Mouse (Mus musculus): ENCODE measurements around the gene Syvn1.

GRCm38 (mm10) chr19:6018142-6019089 is 28.0 kb upstream of the Syvn1 start:
- peak; percentile 97; the same call in 1 of the 2 replicates for TF ChIP-seq CTCF (conservative IDR thresholded peaks at IDR 0.05; ENCODE audit: insufficient read depth, insufficient read length, low read depth, low read length)
- no peak for TF ChIP-seq POLR2A (IDR thresholded peaks at IDR 0.05; ENCODE audit: low read depth, low read length)

All from kidney, adult 2 months (tissue).